Mouse (Mus musculus): ENCODE measurements around the gene Dppa1.

GRCm38 (mm10) chr11:46561096-46561495 is 68.0 kb downstream of the Dppa1 start:
- TF ChIP-seq POLR2AphosphoS2 (IDR thresholded peaks at IDR 0.05; ENCODE audit: insufficient read length, low read depth) (no peak), MAX (IDR thresholded peaks at IDR 0.05; ENCODE audit: low read depth) (no peak)

Measured in myocyte (in vitro differentiated cells).